16 mouse cellular contexts compared by ENCODE assay signal in genomic region chr12:73539151-73539550, GRCm38 (mm10). TPM values are rescaled to one million over a fixed set of nuclear protein-coding genes. Genes with fewer than 3 reads are reported as not detected.
DNase-seq lines count a peak whose midpoint lies in the region; ATAC-seq and TF ChIP-seq lines count a peak whose summit lies in the region.
"Had no signal": no experiment of that assay in that cellular context is flagged by ENCODE, and none has a peak within 500 bp of the region (broad histone marks: within the 10 kb centered on the region; RNA-seq: fewer than 3 reads in every experiment).

No protein-coding gene starts in this region.

- peak overlapping the region; percentile 13; the same call in 1 of the 2 replicates for H3K4me3 ChIP-seq in heart, embryonic 12.5 days
- peak overlapping the region; percentile 16; the same call in 1 of the 2 replicates for H3K4me3 ChIP-seq in midbrain, embryonic 10.5 days
- H3K4me3 ChIP-seq in midbrain, postnatal 0 days (ENCODE audit: low read depth, low read length), result no peak overlapping the region
- H3K4me3 ChIP-seq in embryonic facial prominence, embryonic 11.5 days (ENCODE audit: low read depth, low read length), result no peak overlapping the region
- H3K4me3 ChIP-seq in small intestine, adult 2 months (ENCODE audit: low read depth, low read length), result no peak overlapping the region
- no peak overlapping the region for H3K4me3 ChIP-seq in kidney, adult 2 months (ENCODE audit: insufficient read depth, low read depth, low read length)
- H3K4me3 ChIP-seq: liver, embryonic 15.5 days had no signal

- H3K4me1 ChIP-seq in heart, embryonic 12.5 days (replicated peaks), result 0 out of 2 replicates have a peak, but pooled peaks cover 4% of the 10 kb centered on the region
- H3K4me1 ChIP-seq in midbrain, embryonic 10.5 days, result peaks cover 14% of the 10 kb centered on the region
- H3K4me1 ChIP-seq in midbrain, postnatal 0 days (ENCODE audit: insufficient read depth, low read length), result no peaks in the 10 kb centered on the region
- no peaks in the 10 kb centered on the region; the same call in 1 of the 2 replicates for H3K4me1 ChIP-seq in embryonic facial prominence, embryonic 11.5 days (ENCODE audit: control insufficient read depth, insufficient read depth, low read length)
- H3K4me1 ChIP-seq in small intestine, adult 2 months (ENCODE audit: control insufficient read depth, insufficient read depth, insufficient read length, low read length), result peaks cover 3% of the 10 kb centered on the region; the same call in 1 of the 2 replicates
- H3K4me1 ChIP-seq in kidney, adult 2 months (ENCODE audit: control insufficient read depth, insufficient read depth, low read length), result no peaks in the 10 kb centered on the region

- peak overlapping the region; percentile 34 for H3K4me2 ChIP-seq in heart, embryonic 12.5 days
- H3K4me2 ChIP-seq in midbrain, postnatal 0 days (ENCODE audit: low read depth, low read length, poor library complexity, severe bottlenecking), result no peak overlapping the region
- H3K4me2 ChIP-seq in embryonic facial prominence, embryonic 11.5 days (ENCODE audit: low read depth, low read length), result no peak overlapping the region
- H3K4me2 ChIP-seq: liver, embryonic 15.5 days had no signal

- H3K9me3 ChIP-seq in heart, embryonic 12.5 days (replicated peaks), result no peaks in the 10 kb centered on the region; the same call in 1 of the 2 replicates
- no peaks in the 10 kb centered on the region for H3K9me3 ChIP-seq in midbrain, embryonic 10.5 days (replicated peaks)
- no peaks in the 10 kb centered on the region for H3K9me3 ChIP-seq in midbrain, postnatal 0 days (ENCODE audit: low read length)
- no peaks in the 10 kb centered on the region for H3K9me3 ChIP-seq in embryonic facial prominence, embryonic 11.5 days (replicated peaks; ENCODE audit: control insufficient read depth, low read length)
- H3K9me3 ChIP-seq: liver, embryonic 15.5 days had no signal

- no peaks in the 10 kb centered on the region for H3K36me3 ChIP-seq in heart, embryonic 12.5 days
- no peaks in the 10 kb centered on the region for H3K36me3 ChIP-seq in midbrain, embryonic 10.5 days
- no peaks in the 10 kb centered on the region for H3K36me3 ChIP-seq in midbrain, postnatal 0 days (ENCODE audit: insufficient read depth, low read length)
- H3K36me3 ChIP-seq in embryonic facial prominence, embryonic 11.5 days (replicated peaks; ENCODE audit: control insufficient read depth, insufficient read depth, low read depth, low read length), result no peaks in the 10 kb centered on the region
- H3K36me3 ChIP-seq in small intestine, adult 2 months (ENCODE audit: control insufficient read depth, insufficient read depth, low read length), result no peaks in the 10 kb centered on the region
- no peaks in the 10 kb centered on the region for H3K36me3 ChIP-seq in kidney, adult 2 months (ENCODE audit: control insufficient read depth, insufficient read depth, low read length)
- H3K36me3 ChIP-seq: liver, embryonic 15.5 days had no signal

- H3K9ac ChIP-seq in heart, embryonic 12.5 days, result no peak overlapping the region
- H3K9ac ChIP-seq in midbrain, postnatal 0 days (replicated peaks; ENCODE audit: low read length, poor library complexity, severe bottlenecking), result no peak overlapping the region
- no peak overlapping the region for H3K9ac ChIP-seq in embryonic facial prominence, embryonic 11.5 days (replicated peaks; ENCODE audit: low read length)
- H3K9ac ChIP-seq: forebrain, postnatal 0 days; liver, embryonic 15.5 days had no signal

- no peak for ATAC-seq in heart, embryonic 12.5 days (ENCODE audit: insufficient number of reproducible peaks, low FRiP score)
- no peak for ATAC-seq in midbrain, postnatal 0 days (ENCODE audit: low FRiP score)
- no peak for ATAC-seq in embryonic facial prominence, embryonic 11.5 days (replicated peaks; ENCODE audit: insufficient number of reproducible peaks, low FRiP score, low TSS enrichment, low read depth)
- ATAC-seq: CD4-positive, CD25-positive, alpha-beta regulatory T cell, adult 4 months; forebrain, postnatal 0 days; Patski had no signal

- no peak overlapping the region for H3K27ac ChIP-seq in heart, embryonic 12.5 days (ENCODE audit: poor library complexity, severe bottlenecking)
- H3K27ac ChIP-seq in midbrain, embryonic 10.5 days (replicated peaks), result no peak overlapping the region
- H3K27ac ChIP-seq in midbrain, postnatal 0 days (ENCODE audit: low read depth, low read length), result no peak overlapping the region
- H3K27ac ChIP-seq in embryonic facial prominence, embryonic 11.5 days (replicated peaks; ENCODE audit: low read depth, low read length), result no peak overlapping the region
- H3K27ac ChIP-seq in small intestine, adult 2 months (ENCODE audit: insufficient read depth, low read depth, low read length), result 0 out of 2 replicates have a peak overlapping the region, but pooled peaks have one; percentile 21
- no peak overlapping the region for H3K27ac ChIP-seq in kidney, adult 2 months (ENCODE audit: insufficient read depth, low read depth, low read length)
- H3K27ac ChIP-seq: liver, embryonic 15.5 days had no signal

- DNase-seq in heart, adult 8-10 months (ENCODE audit: low spot score), result no peak
- no peak for DNase-seq in midbrain, embryonic 10.5 days (ENCODE audit: low spot score)
- no peak for DNase-seq in midbrain, postnatal 0 days (ENCODE audit: low spot score)
- DNase-seq in embryonic facial prominence, embryonic 11.5 days (ENCODE audit: low spot score), result peak; percentile 83
- no peak for DNase-seq in urinary bladder, postnatal 25 days (ENCODE audit: low spot score)
- no peak for DNase-seq in kidney, adult 2 months
- DNase-seq: adrenal gland, postnatal 10 days; forebrain, postnatal 0 days; heart, adult 18-20 months; kidney, postnatal 25 days had no signal

- TF ChIP-seq POLR2A in small intestine, adult 2 months (IDR thresholded peaks at IDR 0.05; ENCODE audit: low read depth, low read length), result no peak
- TF ChIP-seq POLR2A in kidney, adult 2 months (IDR thresholded peaks at IDR 0.05; ENCODE audit: low read depth, low read length), result no peak

- WGBS in heart, embryonic 12.5 days, result 12% methylated on average over 2 of the region's 2 CpGs
- 50% methylated on average over 2 of the region's 2 CpGs for WGBS in midbrain, embryonic 10.5 days
- WGBS in midbrain, postnatal 0 days, result 39% methylated on average over 2 of the region's 2 CpGs
- 17% methylated on average over 2 of the region's 2 CpGs for WGBS in embryonic facial prominence, embryonic 11.5 days
- WGBS in small intestine, adult 2 months, result 20% methylated on average over 2 of the region's 2 CpGs
- 45% methylated on average over 2 of the region's 2 CpGs for WGBS in kidney, adult 2 months

- peaks cover 23% of the 10 kb centered on the region for H3K27me3 ChIP-seq in heart, embryonic 12.5 days (replicated peaks)
- peaks cover 35% of the 10 kb centered on the region for H3K27me3 ChIP-seq in midbrain, embryonic 10.5 days (ENCODE audit: low read depth, poor library complexity, severe bottlenecking)
- H3K27me3 ChIP-seq in midbrain, postnatal 0 days (ENCODE audit: insufficient read depth, low read length), result no peaks in the 10 kb centered on the region; the same call in 1 of the 2 replicates
- H3K27me3 ChIP-seq in embryonic facial prominence, embryonic 11.5 days (ENCODE audit: control insufficient read depth, insufficient read depth, low read length), result peaks cover under 1% of the 10 kb centered on the region; the same call in 1 of the 2 replicates
- no peaks in the 10 kb centered on the region for H3K27me3 ChIP-seq in small intestine, adult 2 months (ENCODE audit: control insufficient read depth, insufficient read depth, low read length)
- H3K27me3 ChIP-seq in kidney, adult 2 months (replicated peaks; ENCODE audit: control insufficient read depth, insufficient read depth, low read length), result no peaks in the 10 kb centered on the region
- H3K27me3 ChIP-seq: Patski had no signal

- no peak for TF ChIP-seq CTCF in midbrain, postnatal 0 days (IDR thresholded peaks at IDR 0.05)
- no peak for TF ChIP-seq CTCF in small intestine, adult 2 months (IDR thresholded peaks at IDR 0.05; ENCODE audit: extremely low read depth, insufficient read length, insufficient replicate concordance, low read depth, low read length)
- no peak for TF ChIP-seq CTCF in kidney, adult 2 months (conservative IDR thresholded peaks at IDR 0.05; ENCODE audit: insufficient read depth, insufficient read length, low read depth, low read length)

RNA-seq across cellular contexts. Expression of gene Tmem30b, which starts 7.0 kb away (rescaled TPM):
- polyA plus RNA-seq in heart, embryonic 12.5 days (2016; fragmentation: Nextera tagmentation; extraction: Ambion mirVana), result 0.18 and 0.36 TPM in 2 replicates
- under 1 TPM; 0.27 to 0.53 (median 0.42) TPM for total RNA-seq in heart, adult 8-10 months (2022)
- 1.6 and 1.8 TPM in 2 replicates for polyA plus RNA-seq in midbrain, embryonic 10.5 days (2016; fragmentation: Nextera tagmentation; extraction: Ambion mirVana)
- total RNA-seq in midbrain, postnatal 0 days (2014; rRNA removed), result 0.38 and 1.2 TPM in 2 replicates
- polyA plus RNA-seq in midbrain, postnatal 0 days (2015; fragmentation: Nextera tagmentation; extraction: Ambion mirVana), result 0.36 and 0.53 TPM in 2 replicates
- 10.3 and 11.2 TPM in 2 replicates for polyA plus RNA-seq in embryonic facial prominence, embryonic 11.5 days (2014; fragmentation: Nextera tagmentation; extraction: Ambion mirVana)
- 123 and 184 TPM in 2 replicates for polyA plus RNA-seq in small intestine, adult 2 months (2012; rRNA removed)
- 16.5 and 22.3 TPM in 2 replicates for polyA plus RNA-seq in kidney, adult 2 months (2012; rRNA removed)
- total RNA-seq: megakaryocyte progenitor cell, adult 5-6 weeks had no signal
- polyA plus RNA-seq: Patski had no signal

RNA-seq across cellular contexts. Expression of gene Prkch, which starts 45.4 kb away (rescaled TPM):
- polyA plus RNA-seq in heart, embryonic 12.5 days (2016; fragmentation: Nextera tagmentation; extraction: Ambion mirVana), result 19.5 and 20.0 TPM in 2 replicates
- total RNA-seq in heart, adult 8-10 months (2022), result 10 to 100 TPM; 14.1 to 19.8 (median 15.4) TPM
- polyA plus RNA-seq in midbrain, embryonic 10.5 days (2016; fragmentation: Nextera tagmentation; extraction: Ambion mirVana), result 4.0 and 4.9 TPM in 2 replicates
- total RNA-seq in midbrain, postnatal 0 days (2014; rRNA removed), result 16.2 and 20.0 TPM in 2 replicates
- 6.9 and 9.9 TPM in 2 replicates for polyA plus RNA-seq in midbrain, postnatal 0 days (2015; fragmentation: Nextera tagmentation; extraction: Ambion mirVana)
- polyA plus RNA-seq in embryonic facial prominence, embryonic 11.5 days (2014; fragmentation: Nextera tagmentation; extraction: Ambion mirVana), result 11.6 TPM in 2 replicates
- 1.9 and 3.2 TPM in 2 replicates for polyA plus RNA-seq in small intestine, adult 2 months (2012; rRNA removed)
- polyA plus RNA-seq in kidney, adult 2 months (2012; rRNA removed), result 8.4 and 9.5 TPM in 2 replicates

Comparison
In these comparisons a context has a peak if more than half of its experiments do, and no peak if none do; other contexts are left out.
1. H3K4me3 ChIP-seq: peak in heart, embryonic 12.5 days (single experiment) and midbrain, embryonic 10.5 days (single experiment); none in midbrain, postnatal 0 days (single experiment), embryonic facial prominence, embryonic 11.5 days (single experiment), small intestine, adult 2 months (single experiment) and kidney, adult 2 months (single experiment).